Mouse (Mus musculus): Measurements from ENCODE around the gene Chrm2. TPM values are rescaled to one million over a fixed set of nuclear protein-coding genes. Genes with fewer than 3 reads are reported as not detected.

Gene Chrm2
- 0.60 and 0.91 TPM in 2 replicates for polyA plus RNA-seq (2012; rRNA removed)

DNA sequence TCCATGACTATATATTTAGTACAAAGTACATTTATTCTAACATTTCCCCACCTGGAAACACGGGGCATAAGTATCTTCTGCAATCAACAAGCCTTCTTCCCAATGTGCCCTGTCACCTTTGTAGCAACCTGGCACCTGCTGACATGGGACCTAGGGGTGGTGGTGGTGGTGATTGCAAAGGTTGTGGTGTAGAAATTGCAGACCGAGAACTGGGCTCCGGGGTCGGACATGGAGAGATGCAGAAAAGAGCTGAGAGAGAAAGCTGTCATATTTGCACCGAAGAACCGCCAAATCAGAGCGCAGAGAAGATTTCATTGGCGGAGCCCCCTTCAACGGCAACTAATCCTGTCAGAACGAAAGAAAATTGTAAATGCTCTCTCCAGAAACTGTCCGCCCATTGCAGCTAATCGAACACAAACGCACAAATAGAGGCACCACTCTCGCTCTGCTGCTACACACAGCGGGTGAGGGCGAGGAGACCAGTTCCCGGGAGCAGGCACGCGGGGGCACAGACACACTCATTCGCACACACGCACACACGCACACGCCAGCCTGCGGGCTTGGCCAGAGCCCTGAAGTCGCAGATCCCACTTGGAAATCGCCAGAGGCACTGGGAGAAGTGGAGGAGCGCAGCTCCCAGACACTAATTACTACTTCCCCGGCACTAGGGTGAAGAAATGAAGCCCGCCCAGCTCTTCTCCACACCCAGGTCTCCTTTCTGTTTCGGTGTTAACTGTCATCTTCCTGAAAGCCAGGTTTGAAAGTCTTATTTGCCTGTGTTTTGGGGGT lies at the start of gene Chrm2:
Chrm2 (plus strand) TSS at position 473 of the 789 bp plus-strand sequence.
- Histone ChIP-seq H3K4me1 (ENCODE audit: control insufficient read depth, insufficient read depth, insufficient read length, low read length) (no peaks in the 10 kb centered on the region), H3K36me3 (ENCODE audit: control insufficient read depth, insufficient read depth, low read length) (no peaks in the 10 kb centered on the region), H3K27ac (ENCODE audit: insufficient read depth, low read depth, low read length) (peak within 1 kb of the TSS; percentile 43), H3K27me3 (ENCODE audit: control insufficient read depth, insufficient read depth, low read length) (no peaks in the 10 kb centered on the region), H3K4me3 (ENCODE audit: low read depth, low read length) (peak within 1 kb of the TSS; percentile 51)
- WGBS: 4% methylated on average over 30 of the region's 30 CpGs
- TF ChIP-seq CTCF (IDR thresholded peaks at IDR 0.05; ENCODE audit: extremely low read depth, insufficient read length, insufficient replicate concordance, low read depth, low read length): no peak
- no peak for TF ChIP-seq POLR2A (IDR thresholded peaks at IDR 0.05; ENCODE audit: low read depth, low read length)

DNA sequence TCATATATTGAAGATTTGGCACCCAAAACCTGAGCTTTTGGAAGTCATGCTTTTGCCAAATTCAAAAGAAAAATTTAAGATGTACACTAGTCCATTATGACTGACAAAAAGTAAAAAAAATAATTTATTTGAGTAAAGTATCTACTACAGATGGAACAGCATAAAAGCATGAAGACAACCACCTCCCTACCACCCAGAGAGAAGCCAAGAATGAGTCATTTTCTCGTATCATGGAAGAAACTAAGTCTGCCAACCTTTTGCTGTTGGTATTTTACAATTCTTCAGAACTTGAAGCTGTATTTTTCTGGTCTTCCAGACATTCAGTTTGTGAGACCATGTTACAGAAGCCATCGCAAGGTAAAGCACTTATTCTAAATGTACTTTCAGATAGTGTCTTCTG lies 13.9 kb upstream of the Chrm2 start:
- Histone ChIP-seq H3K4me3 (ENCODE audit: low read depth, low read length) (no peak overlapping the region), H3K36me3 (ENCODE audit: control insufficient read depth, insufficient read depth, low read length) (no peaks in the 10 kb centered on the region), H3K27me3 (ENCODE audit: control insufficient read depth, insufficient read depth, low read length) (no peaks in the 10 kb centered on the region), H3K27ac (ENCODE audit: insufficient read depth, low read depth, low read length) (no peak overlapping the region), H3K4me1 (ENCODE audit: control insufficient read depth, insufficient read depth, insufficient read length, low read length) (no peaks in the 10 kb centered on the region)
- 54% methylated on average over 2 of the region's 2 CpGs for WGBS
- TF ChIP-seq POLR2A (IDR thresholded peaks at IDR 0.05; ENCODE audit: low read depth, low read length) (no peak), CTCF (IDR thresholded peaks at IDR 0.05; ENCODE audit: extremely low read depth, insufficient read length, insufficient replicate concordance, low read depth, low read length) (no peak)

DNA sequence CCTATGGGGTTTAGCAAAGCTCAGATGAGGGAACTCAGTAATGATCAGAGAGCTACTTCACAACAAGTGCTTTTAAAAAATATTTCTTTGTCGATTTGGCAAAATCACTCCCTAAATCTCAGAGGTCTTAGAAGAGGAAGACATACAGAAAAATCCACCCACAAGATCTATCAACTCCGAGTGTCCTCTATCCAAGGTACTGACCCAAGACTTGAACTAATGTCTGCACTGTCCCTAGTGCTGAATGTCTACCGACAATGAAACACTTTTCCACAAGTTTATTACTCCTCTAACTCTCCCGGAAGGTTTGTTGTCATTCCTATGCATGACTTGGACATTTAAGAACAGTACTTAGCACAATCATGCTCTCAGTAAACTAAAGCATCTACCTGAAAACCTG lies 9.9 kb upstream of the Chrm2 start:
- Histone ChIP-seq H3K27me3 (ENCODE audit: control insufficient read depth, insufficient read depth, low read length) (no peaks in the 10 kb centered on the region), H3K4me3 (ENCODE audit: low read depth, low read length) (no peak overlapping the region), H3K4me1 (ENCODE audit: control insufficient read depth, insufficient read depth, insufficient read length, low read length) (no peaks in the 10 kb centered on the region), H3K36me3 (ENCODE audit: control insufficient read depth, insufficient read depth, low read length) (no peaks in the 10 kb centered on the region), H3K27ac (ENCODE audit: insufficient read depth, low read depth, low read length) (no peak overlapping the region)
- TF ChIP-seq POLR2A (IDR thresholded peaks at IDR 0.05; ENCODE audit: low read depth, low read length): no peak
- no peak for TF ChIP-seq CTCF (IDR thresholded peaks at IDR 0.05; ENCODE audit: extremely low read depth, insufficient read length, insufficient replicate concordance, low read depth, low read length)
- WGBS: 52% methylated on average over 4 of the region's 4 CpGs

DNA sequence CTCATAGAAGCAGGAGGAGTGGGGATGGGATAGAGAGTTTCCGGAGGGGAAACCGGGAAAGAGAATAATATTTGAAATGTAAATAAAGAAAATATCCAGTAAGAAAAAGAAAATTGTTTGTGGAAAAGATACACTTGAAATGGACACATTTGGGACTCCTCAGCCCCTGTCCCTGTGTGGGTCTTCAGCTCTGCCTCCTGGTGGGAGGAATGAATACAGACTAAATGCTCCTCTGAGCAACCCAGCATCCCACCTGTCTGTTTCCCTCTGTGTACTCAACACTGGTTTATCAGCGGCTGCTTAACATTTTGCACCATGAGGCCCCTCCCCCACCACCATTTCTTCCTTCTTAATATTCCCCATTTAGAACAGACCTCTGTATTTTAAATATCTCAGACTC lies 3.8 kb upstream of the Chrm2 start:
- TF ChIP-seq CTCF (IDR thresholded peaks at IDR 0.05; ENCODE audit: extremely low read depth, insufficient read length, insufficient replicate concordance, low read depth, low read length) (no peak), POLR2A (IDR thresholded peaks at IDR 0.05; ENCODE audit: low read depth, low read length) (no peak)
- no peaks in the 10 kb centered on the region for H3K4me1 ChIP-seq (ENCODE audit: control insufficient read depth, insufficient read depth, insufficient read length, low read length)
- H3K36me3 ChIP-seq (ENCODE audit: control insufficient read depth, insufficient read depth, low read length): no peaks in the 10 kb centered on the region
- 53% methylated on average over 3 of the region's 3 CpGs for WGBS
- H3K27me3 ChIP-seq (ENCODE audit: control insufficient read depth, insufficient read depth, low read length): no peaks in the 10 kb centered on the region
- H3K4me3 ChIP-seq (ENCODE audit: low read depth, low read length): no peak overlapping the region
- H3K27ac ChIP-seq (ENCODE audit: insufficient read depth, low read depth, low read length): no peak overlapping the region

DNA sequence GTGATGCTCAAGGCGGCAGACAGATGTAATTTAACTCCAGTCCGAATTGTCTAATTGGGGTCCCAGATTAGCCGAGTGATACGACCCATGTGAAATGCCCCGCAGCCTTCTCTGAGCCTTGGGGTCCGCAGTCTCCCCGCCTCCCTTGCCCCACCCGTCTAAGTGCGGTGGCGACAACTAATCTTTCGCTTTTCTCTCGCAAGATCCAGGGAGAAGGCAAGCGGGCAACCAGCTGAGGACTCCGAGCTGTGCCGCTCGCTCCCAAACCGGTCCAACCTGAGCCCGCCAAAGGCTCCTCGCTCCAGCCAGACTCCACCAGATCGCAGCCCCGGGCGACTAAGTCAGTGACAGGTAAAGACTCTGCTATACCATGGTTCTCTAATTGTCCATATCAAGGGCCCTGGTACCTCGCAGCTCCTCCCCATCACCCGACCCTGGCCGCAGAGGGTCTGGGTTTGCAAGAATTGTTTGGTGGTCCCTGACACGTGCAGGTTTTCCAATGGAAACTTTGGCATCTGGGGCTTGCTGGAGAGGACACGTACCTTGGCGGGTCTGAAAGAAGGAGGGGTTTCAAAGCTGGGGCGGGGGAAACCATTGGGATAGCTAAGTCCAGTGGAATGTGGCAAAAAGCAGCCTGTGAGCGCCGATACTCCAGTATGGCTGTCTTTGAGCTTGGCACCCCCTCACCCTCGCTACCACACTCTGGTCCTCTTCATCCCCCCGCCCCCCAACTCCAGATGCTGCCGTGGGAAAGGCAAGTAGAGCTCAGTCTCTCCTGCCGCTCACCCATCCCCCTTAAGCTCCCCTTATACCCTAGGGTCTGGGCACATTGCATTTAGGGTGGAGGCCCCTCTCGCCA lies 746 bp downstream of the Chrm2 start:
- 3% methylated on average over 36 of the region's 36 CpGs for WGBS
- no peaks in the 10 kb centered on the region for H3K36me3 ChIP-seq (ENCODE audit: control insufficient read depth, insufficient read depth, low read length)
- no peak for TF ChIP-seq CTCF (IDR thresholded peaks at IDR 0.05; ENCODE audit: extremely low read depth, insufficient read length, insufficient replicate concordance, low read depth, low read length)
- TF ChIP-seq POLR2A (IDR thresholded peaks at IDR 0.05; ENCODE audit: low read depth, low read length): no peak
- H3K4me3 ChIP-seq (ENCODE audit: low read depth, low read length): peak overlapping the region; percentile 51
- no peaks in the 10 kb centered on the region for H3K27me3 ChIP-seq (ENCODE audit: control insufficient read depth, insufficient read depth, low read length)
- no peaks in the 10 kb centered on the region for H3K4me1 ChIP-seq (ENCODE audit: control insufficient read depth, insufficient read depth, insufficient read length, low read length)
- peak overlapping the region; percentile 43; the same call in 1 of the 2 replicates for H3K27ac ChIP-seq (ENCODE audit: insufficient read depth, low read depth, low read length)

DNA sequence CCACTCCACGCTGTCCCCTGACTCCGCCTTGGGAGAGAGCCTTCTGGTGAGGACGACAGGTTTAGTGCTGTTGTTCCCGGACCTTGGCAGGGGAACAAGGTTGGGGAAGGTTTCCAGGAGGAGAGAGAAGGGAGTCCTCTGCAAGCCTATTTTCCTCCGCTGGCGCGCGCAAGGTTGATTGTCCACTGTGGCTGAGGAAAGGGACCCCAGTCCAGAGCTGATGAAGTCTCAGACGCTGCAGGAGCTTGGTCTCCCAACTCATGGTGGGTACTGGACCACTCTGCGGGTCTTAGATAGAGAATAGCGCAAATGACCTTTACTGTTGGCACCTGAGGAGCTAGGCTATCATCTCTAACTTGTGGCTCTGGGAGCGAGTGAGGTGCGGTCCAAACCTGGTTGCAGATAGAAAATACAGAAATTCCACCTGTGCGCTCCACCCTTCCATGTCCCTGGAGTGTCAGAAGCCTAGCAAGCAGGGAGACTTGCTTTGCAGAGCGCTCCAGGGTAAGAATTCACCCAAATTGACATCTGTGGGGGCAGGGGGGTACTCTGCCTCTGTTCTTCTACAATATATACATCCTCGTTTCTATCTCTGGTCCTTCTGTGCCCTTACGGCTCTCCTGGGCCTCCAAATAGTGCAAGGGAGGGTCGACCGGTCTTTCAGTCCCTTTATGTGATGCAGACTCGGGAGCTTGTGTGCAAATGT lies 1.5 kb downstream of the Chrm2 start:
- Histone ChIP-seq H3K4me3 (ENCODE audit: low read depth, low read length) (peak overlapping the region; percentile 51), H3K4me1 (ENCODE audit: control insufficient read depth, insufficient read depth, insufficient read length, low read length) (no peaks in the 10 kb centered on the region), H3K27ac (ENCODE audit: insufficient read depth, low read depth, low read length) (peak overlapping the region; percentile 0; the same call in 1 of the 2 replicates), H3K36me3 (ENCODE audit: control insufficient read depth, insufficient read depth, low read length) (no peaks in the 10 kb centered on the region), H3K27me3 (ENCODE audit: control insufficient read depth, insufficient read depth, low read length) (no peaks in the 10 kb centered on the region)
- 30% methylated on average over 20 of the region's 20 CpGs for WGBS
- TF ChIP-seq POLR2A (IDR thresholded peaks at IDR 0.05; ENCODE audit: low read depth, low read length) (no peak), CTCF (IDR thresholded peaks at IDR 0.05; ENCODE audit: extremely low read depth, insufficient read length, insufficient replicate concordance, low read depth, low read length) (no peak)
